Mouse (Mus musculus) MEL (cell line): Measurements from ENCODE around the gene Sept9.

Experiments used
- CTCF ChIP-seq, 3 experiments: IDR thresholded peaks in 2 of 3; conservative IDR thresholded peaks in 1 of 3; 2 replicates each; pipeline ENCODE4 v1.5.1; 2011 to 2012; ENCODE audit warnings: low read length in 3 of 3, low read depth in 2 of 3, mild to moderate bottlenecking in 2 of 3, improper control_type of control experiment in 1 of 3, inconsistent platforms in 1 of 3, mixed read lengths in 1 of 3, moderate library complexity in 1 of 3; ENCODE audit not compliant: control insufficient read depth in 1 of 3, insufficient read depth in 1 of 3, poor library complexity in 1 of 3, severe bottlenecking in 1 of 3
- TAL1 ChIP-seq: IDR thresholded peaks from 2 replicates; pipeline ENCODE4 v1.6.1; 2012; ENCODE audit warnings: mild to moderate bottlenecking, inconsistent platforms, low read length, moderate library complexity, mixed read lengths
- USF2 ChIP-seq, 2 experiments: IDR thresholded peaks; 2 replicates each; pipeline ENCODE4 v1.6.1; 2011 to 2012; ENCODE audit warnings: improper control_type of control experiment in 2 of 2, low read length in 2 of 2, borderline replicate concordance in 1 of 2, inconsistent platforms in 1 of 2, low read depth in 1 of 2, mild to moderate bottlenecking in 1 of 2; ENCODE audit not compliant: insufficient read depth in 1 of 2

GRCm38 (mm10) chr11:117331361-117332241, 132.1 kb downstream of the Sept9 start:
- TF ChIP-seq CTCF (IDR thresholded peaks at IDR 0.05 in 2 of 3, conservative IDR thresholded peaks at IDR 0.05 in 1 of 3; ENCODE audit: control insufficient read depth in 1 of 3, insufficient read depth in 1 of 3, low read depth in 2 of 3, low read length in 3 of 3, poor library complexity in 1 of 3, severe bottlenecking in 1 of 3) (no peak), USF2 (IDR thresholded peaks at IDR 0.05; ENCODE audit: borderline replicate concordance in 1 of 2, insufficient read depth in 1 of 2, low read depth in 1 of 2, low read length in 2 of 2) (no peak), TAL1 (no peak)
